Mouse (Mus musculus): ENCODE measurements around the gene Lrrc75b. TPM values are rescaled to one million over a fixed set of nuclear protein-coding genes. Genes with fewer than 3 reads are reported as not detected.

Gene Lrrc75b
- polyA plus RNA-seq, 1 experiment from 2014 or later, result 0.07 TPM

GRCm38 (mm10) chr10:75588336-75588735, 28.2 kb upstream of the Lrrc75b start:
- ATAC-seq (ENCODE audit: low read depth) (no peak), DNase-seq (no peak)
- Histone ChIP-seq H3K27me3 (peaks cover 5% of the 10 kb centered on the region), H3K4me2 (no peak overlapping the region), H3K4me3 (replicated peaks) (no peak overlapping the region), H3K4me1 (replicated peaks) (peaks cover 22% of the 10 kb centered on the region; the same call in 1 of the 2 replicates), H3K27ac (no peak overlapping the region), H3K9ac (no peak overlapping the region), H3K9me3 (replicated peaks) (no peaks in the 10 kb centered on the region), H3K36me3 (no peaks in the 10 kb centered on the region)
- WGBS (ENCODE audit: insufficient replicate concordance), result 53% methylated on average over 5 of the region's 5 CpGs

- no peak for ATAC-seq (ENCODE audit: low read depth)
- WGBS (ENCODE audit: insufficient replicate concordance), result 57% methylated on average over 4 of the region's 4 CpGs
- Histone ChIP-seq H3K27me3 (peaks cover 5% of the 10 kb centered on the region), H3K36me3 (no peaks in the 10 kb centered on the region), H3K4me2 (no peak overlapping the region), H3K4me3 (replicated peaks) (no peak overlapping the region), H3K4me1 (replicated peaks) (peaks cover 22% of the 10 kb centered on the region; the same call in 1 of the 2 replicates), H3K27ac (no peak overlapping the region), H3K9me3 (replicated peaks) (no peaks in the 10 kb centered on the region), H3K9ac (no peak overlapping the region)
- no peak for DNase-seq
Observed at GRCm38 (mm10) chr10:75587781-75588180, 27.7 kb upstream of the Lrrc75b start.

- ATAC-seq (ENCODE audit: low read depth) (no peak), DNase-seq (no peak)
- H3K9me3 ChIP-seq (replicated peaks), result no peaks in the 10 kb centered on the region
- peaks cover 5% of the 10 kb centered on the region for H3K27me3 ChIP-seq
- peaks cover 18% of the 10 kb centered on the region; the same call in 1 of the 2 replicates for H3K4me1 ChIP-seq (replicated peaks)
- no peaks in the 10 kb centered on the region for H3K36me3 ChIP-seq
- H3K4me2 ChIP-seq, result no peak overlapping the region
- H3K4me3 ChIP-seq (replicated peaks), result no peak overlapping the region
- WGBS (ENCODE audit: insufficient replicate concordance), result 91% methylated on average over 1 of the region's 1 CpGs
- H3K9ac ChIP-seq, result no peak overlapping the region
- H3K27ac ChIP-seq, result no peak overlapping the region
Observed at GRCm38 (mm10) chr10:75586553-75586879, 26.4 kb upstream of the Lrrc75b start.

GRCm38 (mm10) chr10:75585876-75586552, 25.9 kb upstream of the Lrrc75b start:
- peak; percentile 58 for DNase-seq
- Histone ChIP-seq H3K4me3 (replicated peaks) (no peak overlapping the region), H3K9ac (no peak overlapping the region), H3K27me3 (peaks cover 5% of the 10 kb centered on the region), H3K4me2 (no peak overlapping the region), H3K9me3 (replicated peaks) (no peaks in the 10 kb centered on the region), H3K36me3 (no peaks in the 10 kb centered on the region), H3K27ac (no peak overlapping the region), H3K4me1 (replicated peaks) (peaks cover 18% of the 10 kb centered on the region; the same call in 1 of the 2 replicates)
- 23% methylated on average over 20 of the region's 20 CpGs for WGBS (ENCODE audit: insufficient replicate concordance)
- ATAC-seq (ENCODE audit: low read depth), result no peak

- DNase-seq, result no peak
- Histone ChIP-seq H3K36me3 (no peaks in the 10 kb centered on the region), H3K4me3 (replicated peaks) (no peak overlapping the region), H3K9me3 (replicated peaks) (no peaks in the 10 kb centered on the region), H3K9ac (no peak overlapping the region), H3K4me2 (no peak overlapping the region), H3K4me1 (replicated peaks) (no peaks in the 10 kb centered on the region), H3K27ac (no peak overlapping the region), H3K27me3 (no peaks in the 10 kb centered on the region)
- no peak for ATAC-seq (ENCODE audit: low read depth)
- WGBS (ENCODE audit: insufficient replicate concordance), result 68% methylated on average over 6 of the region's 6 CpGs
Observed at GRCm38 (mm10) chr10:75579129-75579528, 19.0 kb upstream of the Lrrc75b start.

GRCm38 (mm10) chr10:75573965-75574364, 13.8 kb upstream of the Lrrc75b start:
- H3K4me3 ChIP-seq (replicated peaks), result no peak overlapping the region
- no peak for ATAC-seq (ENCODE audit: low read depth)
- peaks cover 1% of the 10 kb centered on the region for H3K4me1 ChIP-seq (replicated peaks)
- no peaks in the 10 kb centered on the region for H3K9me3 ChIP-seq (replicated peaks)
- no peaks in the 10 kb centered on the region for H3K36me3 ChIP-seq
- no peak overlapping the region for H3K9ac ChIP-seq
- no peak for DNase-seq
- H3K27me3 ChIP-seq, result no peaks in the 10 kb centered on the region
- H3K27ac ChIP-seq, result no peak overlapping the region
- H3K4me2 ChIP-seq, result no peak overlapping the region
- 79% methylated on average over 9 of the region's 9 CpGs for WGBS (ENCODE audit: insufficient replicate concordance)

- no peak overlapping the region for H3K9ac ChIP-seq
- H3K4me2 ChIP-seq, result no peak overlapping the region
- ATAC-seq (ENCODE audit: low read depth) (no peak), DNase-seq (no peak)
- H3K27me3 ChIP-seq, result no peaks in the 10 kb centered on the region
- H3K9me3 ChIP-seq (replicated peaks), result no peaks in the 10 kb centered on the region
- H3K4me3 ChIP-seq (replicated peaks), result no peak overlapping the region
- H3K27ac ChIP-seq, result no peak overlapping the region
- no peaks in the 10 kb centered on the region for H3K36me3 ChIP-seq
- WGBS (ENCODE audit: insufficient replicate concordance), result 71% methylated on average over 10 of the region's 10 CpGs
- H3K4me1 ChIP-seq (replicated peaks), result peaks cover 9% of the 10 kb centered on the region
Observed at GRCm38 (mm10) chr10:75573181-75573580, 13.1 kb upstream of the Lrrc75b start.

- WGBS (ENCODE audit: insufficient replicate concordance), result 49% methylated on average over 9 of the region's 9 CpGs
- Histone ChIP-seq H3K27me3 (no peaks in the 10 kb centered on the region), H3K9ac (no peak overlapping the region), H3K27ac (no peak overlapping the region), H3K9me3 (replicated peaks) (no peaks in the 10 kb centered on the region), H3K4me3 (replicated peaks) (no peak overlapping the region), H3K36me3 (no peaks in the 10 kb centered on the region), H3K4me1 (replicated peaks) (peaks cover 14% of the 10 kb centered on the region), H3K4me2 (no peak overlapping the region)
- no peak for ATAC-seq (ENCODE audit: low read depth)
- DNase-seq, result no peak
Observed at GRCm38 (mm10) chr10:75571937-75572336, 11.8 kb upstream of the Lrrc75b start.

- no peak for ATAC-seq (ENCODE audit: low read depth)
Observed at GRCm38 (mm10) chr10:75570981-75571657, 11.0 kb upstream of the Lrrc75b start.

GRCm38 (mm10) chr10:75568851-75569250, 8.7 kb upstream of the Lrrc75b start:
- no peak for DNase-seq
- no peak overlapping the region for H3K27ac ChIP-seq
- 0 out of 2 replicates have a peak, but pooled peaks have one; percentile 27 for ATAC-seq (ENCODE audit: low read depth)
- 0 out of 2 replicates have a peak, but pooled peaks cover 1% of the 10 kb centered on the region for H3K27me3 ChIP-seq
- no peaks in the 10 kb centered on the region for H3K9me3 ChIP-seq (replicated peaks)
- H3K36me3 ChIP-seq, result no peaks in the 10 kb centered on the region
- WGBS (ENCODE audit: insufficient replicate concordance), result 31% methylated on average over 4 of the region's 4 CpGs
- H3K4me3 ChIP-seq (replicated peaks), result no peak overlapping the region
- peaks cover 33% of the 10 kb centered on the region for H3K4me1 ChIP-seq (replicated peaks)
- H3K4me2 ChIP-seq, result peak overlapping the region; percentile 24
- H3K9ac ChIP-seq, result no peak overlapping the region

More at GRCm38 (mm10) chr10:75570981-75571657, 11.0 kb upstream of the Lrrc75b start:
- no peaks in the 10 kb centered on the region for H3K36me3 ChIP-seq
- no peak overlapping the region for H3K4me2 ChIP-seq
- H3K27ac ChIP-seq, result no peak overlapping the region
- no peaks in the 10 kb centered on the region for H3K9me3 ChIP-seq (replicated peaks)
- no peak for DNase-seq
- H3K4me3 ChIP-seq (replicated peaks), result no peak overlapping the region
- H3K27me3 ChIP-seq, result no peaks in the 10 kb centered on the region
- peaks cover 16% of the 10 kb centered on the region for H3K4me1 ChIP-seq (replicated peaks)
- no peak overlapping the region for H3K9ac ChIP-seq
- WGBS (ENCODE audit: insufficient replicate concordance), result 36% methylated on average over 10 of the region's 10 CpGs

- Histone ChIP-seq H3K4me3 (replicated peaks) (no peak overlapping the region), H3K9me3 (replicated peaks) (no peaks in the 10 kb centered on the region), H3K36me3 (no peaks in the 10 kb centered on the region), H3K27me3 (0 out of 2 replicates have a peak, but pooled peaks cover 3% of the 10 kb centered on the region), H3K4me1 (replicated peaks) (peaks cover 37% of the 10 kb centered on the region), H3K27ac (no peak overlapping the region), H3K4me2 (peak overlapping the region; percentile 24; the same call in 1 of the 2 replicates), H3K9ac (no peak overlapping the region)
- DNase-seq, result no peak
- no peak for ATAC-seq (ENCODE audit: low read depth)
- 24% methylated on average over 11 of the region's 11 CpGs for WGBS (ENCODE audit: insufficient replicate concordance)
Observed at GRCm38 (mm10) chr10:75568441-75568840, 8.3 kb upstream of the Lrrc75b start.

Data from liver, embryonic 13.5 days (tissue).